Mouse (Mus musculus): ENCODE results near the gene Plin5.
"Not testable (repeated sequence)": the region's sequence is repeated elsewhere in the genome, so short reads cannot be mapped to it uniquely, and the experiment has no call there.

The Plin5 gene

DNA sequence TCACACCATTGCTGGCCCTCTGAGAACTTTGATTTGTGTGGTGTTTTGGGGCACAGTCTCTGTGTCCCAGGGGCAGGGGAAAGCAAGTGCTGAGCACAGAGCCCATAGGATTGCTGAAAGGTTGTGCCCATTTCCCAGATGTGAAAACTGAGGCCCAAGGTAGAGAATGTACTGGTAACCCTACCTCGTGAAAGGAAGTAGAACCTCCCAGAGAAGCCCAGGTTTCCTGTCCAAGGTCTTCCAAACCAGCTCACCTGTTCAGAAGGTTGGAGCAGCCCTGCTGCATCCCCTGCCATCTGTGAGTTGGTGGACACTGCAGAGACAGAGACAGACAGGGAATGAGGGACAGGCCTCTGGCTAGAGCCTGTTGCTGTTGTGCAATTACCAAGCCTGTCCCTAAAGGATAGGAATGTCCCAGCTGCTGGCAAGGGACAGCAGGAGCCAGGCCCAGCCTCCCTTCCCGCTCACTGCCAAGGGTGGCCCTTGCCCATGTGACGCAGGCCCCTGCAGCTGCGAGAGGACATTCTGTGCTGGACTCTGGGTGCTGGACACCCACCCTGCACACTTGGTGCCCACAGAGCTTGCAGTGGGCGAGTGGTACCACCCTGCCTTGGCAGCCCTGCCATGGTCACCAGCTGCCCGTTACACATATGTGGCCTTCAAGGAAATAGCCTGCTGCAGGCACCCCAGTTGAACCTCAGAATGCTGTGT lies 8.9 kb downstream of the Plin5 start:
- peak; percentile 85 to 91 for DNase-seq (ENCODE audit: inconsistent age in 2 of 2, low spot score in 1 of 2)

DNA sequence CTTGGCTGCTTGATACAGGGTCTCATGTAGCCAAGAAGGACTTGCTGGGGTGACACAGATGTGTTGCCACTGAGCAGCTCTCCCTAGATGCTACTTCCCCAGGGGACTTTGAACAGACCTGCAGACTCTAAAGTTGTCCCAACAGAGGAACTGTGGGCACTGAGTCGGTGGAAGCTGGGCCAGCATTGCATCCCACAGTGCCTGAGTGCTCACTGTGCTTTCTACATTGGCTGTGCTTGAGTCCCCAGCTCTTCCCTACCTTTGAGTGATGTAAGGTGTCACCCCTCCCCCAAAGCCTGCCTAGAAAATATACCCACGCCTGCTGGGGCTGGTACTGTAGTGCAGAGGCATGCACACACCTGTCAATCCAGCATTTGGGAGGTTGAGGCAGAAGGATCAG lies 9.7 kb downstream of the Plin5 start:
- DNase-seq (ENCODE audit: inconsistent age in 2 of 2, low spot score in 1 of 2): peak; percentile 24 to 43

DNA sequence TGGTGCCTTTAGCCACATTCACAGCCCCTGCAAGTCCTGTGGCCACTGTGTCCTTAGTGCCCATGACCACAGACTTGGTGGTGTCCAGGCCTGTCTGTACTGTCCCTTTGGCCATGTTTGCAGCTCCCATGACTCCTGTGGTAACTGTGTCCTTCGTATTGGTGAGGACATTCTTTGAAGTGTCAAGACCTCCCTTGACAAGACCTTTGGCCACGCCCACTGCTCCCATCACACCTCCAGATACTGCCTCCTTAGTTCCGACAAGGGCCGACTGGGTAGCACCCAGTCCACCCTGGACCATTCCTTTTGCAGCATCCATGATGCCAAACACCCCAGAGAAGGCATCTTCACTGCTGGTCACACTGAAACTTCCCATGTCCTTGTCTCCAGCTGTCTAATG lies 10.4 kb downstream of the Plin5 start:
- DNase-seq (ENCODE audit: inconsistent age in 2 of 2, low spot score in 1 of 2): peak; percentile 20 to 36

DNA sequence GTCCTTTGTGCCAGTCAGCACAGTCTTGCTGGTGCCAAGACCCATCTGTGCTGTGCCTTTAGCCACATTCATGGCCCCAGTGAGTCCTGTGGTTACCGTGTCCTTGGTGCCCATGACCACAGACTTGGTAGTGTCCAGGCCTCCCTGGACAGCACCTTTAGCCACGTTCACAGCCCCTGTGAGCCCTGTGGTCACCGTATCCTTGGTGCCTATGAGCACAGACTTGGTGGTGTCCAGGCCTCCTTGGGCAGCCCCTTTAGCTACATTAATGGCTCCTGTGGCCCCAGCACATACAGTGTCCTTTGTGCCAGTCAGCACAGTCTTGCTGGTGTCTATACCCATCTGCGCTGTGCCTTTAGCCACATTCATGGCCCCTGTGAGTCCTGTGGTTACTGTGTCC lies 11.0 kb downstream of the Plin5 start:
- not testable (repeated sequence) for DNase-seq (ENCODE audit: inconsistent age in 2 of 2, low spot score in 1 of 2)

DNA sequence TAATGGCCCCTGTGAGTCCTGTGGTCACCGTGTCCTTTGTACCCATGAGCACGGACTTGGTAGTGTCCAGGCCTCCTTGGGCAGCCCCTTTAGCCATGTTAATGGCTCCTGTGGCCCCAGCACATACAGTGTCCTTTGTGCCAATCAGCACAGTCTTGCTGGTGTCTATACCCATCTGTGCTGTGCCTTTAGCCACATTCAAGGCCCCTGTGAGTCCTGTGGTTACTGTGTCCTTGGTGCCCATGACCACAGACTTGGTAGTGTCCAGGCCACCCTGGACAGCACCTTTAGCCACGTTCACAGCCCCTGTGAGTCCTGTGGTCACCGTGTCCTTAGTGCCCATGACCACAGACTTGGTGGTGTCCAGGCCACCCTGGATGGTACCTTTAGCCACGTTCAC lies 12.6 kb downstream of the Plin5 start:
- DNase-seq (ENCODE audit: inconsistent age in 2 of 2, low spot score in 1 of 2): peak; percentile 19 to 62

DNA sequence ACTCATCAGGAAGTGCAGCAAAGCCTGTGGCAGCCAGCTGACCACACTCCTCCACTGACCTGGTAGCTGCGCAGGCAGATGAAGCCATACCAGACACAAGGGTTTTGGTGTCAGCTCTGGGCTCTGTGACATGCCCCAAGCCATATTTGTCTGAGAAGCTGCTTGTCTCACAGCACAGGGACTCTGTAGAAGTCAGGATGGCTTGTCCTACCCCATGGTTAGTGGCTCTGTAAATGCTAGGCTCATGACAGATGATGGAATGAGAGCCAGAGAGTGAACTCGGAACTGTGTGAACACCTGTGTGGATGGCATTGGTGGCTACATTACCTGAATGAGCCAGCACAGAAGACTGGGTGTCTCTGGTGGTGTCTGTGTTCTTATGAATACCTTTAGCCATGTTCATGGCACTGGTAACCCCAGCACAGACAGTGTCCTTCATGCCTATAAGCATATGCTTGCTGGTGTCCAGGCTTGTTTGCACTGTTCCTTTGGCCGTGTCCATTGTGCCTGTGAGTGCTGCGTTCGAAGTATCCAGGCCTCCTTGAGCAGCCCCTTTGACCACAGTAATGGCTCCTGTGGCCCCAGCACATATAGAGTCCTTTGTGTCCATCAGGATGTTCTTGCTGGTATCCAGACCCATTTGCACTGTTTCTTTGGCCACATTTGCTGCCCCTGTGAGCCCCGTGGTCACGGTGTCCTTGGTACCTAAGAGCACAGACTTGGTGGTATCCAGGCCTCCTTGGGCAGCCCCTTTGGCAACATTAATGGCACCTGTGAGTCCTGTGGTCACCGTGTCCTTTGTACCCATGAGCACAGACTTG lies 13.7 kb downstream of the Plin5 start:
- DNase-seq (ENCODE audit: inconsistent age in 2 of 2, low spot score in 1 of 2): peak in 1 of 2 experiments; percentile 57

DNA sequence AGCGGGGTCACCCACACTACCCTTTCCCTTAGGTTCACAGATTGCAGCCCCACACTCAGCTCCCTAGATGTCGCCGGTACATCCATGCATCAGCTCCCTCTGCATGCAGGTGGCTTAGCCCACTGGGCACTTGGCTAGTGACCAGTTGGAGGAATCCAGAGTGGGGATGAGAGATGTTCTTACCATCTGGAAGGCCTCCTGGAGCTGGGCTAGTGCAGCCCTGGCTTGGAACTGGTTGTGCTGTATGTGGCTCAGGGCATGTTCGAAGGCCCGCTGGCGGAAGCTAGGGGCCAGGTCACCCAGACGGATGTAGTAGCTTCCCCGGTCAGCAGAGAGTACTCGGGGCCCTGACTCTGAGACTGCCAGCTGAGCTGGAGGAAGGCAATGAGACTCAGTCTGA lies 14.5 kb downstream of the Plin5 start:
- DNase-seq (ENCODE audit: inconsistent age in 2 of 2, low spot score in 1 of 2): peak in 1 of 2 experiments; percentile 51

DNA sequence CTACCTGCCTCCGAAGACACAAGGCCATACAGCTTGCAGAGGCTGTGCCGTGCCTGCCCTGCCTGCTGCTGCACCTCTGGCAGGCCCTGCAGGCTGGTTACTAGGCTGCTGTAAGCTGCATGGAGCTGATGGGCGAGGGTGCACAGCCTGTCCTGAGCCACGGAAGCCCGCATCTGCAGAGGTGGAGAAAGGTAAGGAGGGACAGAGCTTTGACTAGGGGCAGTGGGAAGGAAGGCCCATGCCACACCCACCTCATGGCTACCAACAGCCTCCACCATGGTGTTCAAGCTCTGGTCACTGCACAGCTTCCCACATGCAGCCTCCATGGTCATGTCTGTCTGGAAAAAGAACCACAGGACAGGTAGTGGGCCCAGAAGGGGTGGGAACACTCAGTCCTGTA lies 15.2 kb downstream of the Plin5 start:
- DNase-seq (ENCODE audit: inconsistent age in 2 of 2, low spot score in 1 of 2): peak in 1 of 2 experiments; percentile 50

DNA sequence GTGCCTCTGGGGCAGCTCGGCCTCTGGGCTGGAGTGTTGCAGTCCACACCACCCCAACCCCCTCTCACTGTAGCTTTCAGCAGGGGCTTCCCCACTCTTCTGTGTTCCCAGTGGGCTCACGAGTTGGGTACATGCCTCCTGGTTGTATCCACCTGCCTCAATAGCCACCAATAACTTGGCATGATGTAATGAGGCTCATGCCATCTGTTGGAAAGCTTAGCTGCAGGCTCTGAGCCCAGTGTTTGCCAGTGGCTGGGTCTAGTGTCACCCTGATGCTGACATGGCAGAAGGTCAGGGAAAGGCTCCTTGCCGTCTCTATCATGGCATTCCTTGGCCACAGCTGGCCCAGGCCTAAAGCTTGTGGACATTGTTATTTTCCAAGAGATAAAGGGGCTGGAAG lies 16.6 kb downstream of the Plin5 start:
- DNase-seq (ENCODE audit: inconsistent age in 2 of 2, low spot score in 1 of 2): peak; percentile 50 to 67

DNA sequence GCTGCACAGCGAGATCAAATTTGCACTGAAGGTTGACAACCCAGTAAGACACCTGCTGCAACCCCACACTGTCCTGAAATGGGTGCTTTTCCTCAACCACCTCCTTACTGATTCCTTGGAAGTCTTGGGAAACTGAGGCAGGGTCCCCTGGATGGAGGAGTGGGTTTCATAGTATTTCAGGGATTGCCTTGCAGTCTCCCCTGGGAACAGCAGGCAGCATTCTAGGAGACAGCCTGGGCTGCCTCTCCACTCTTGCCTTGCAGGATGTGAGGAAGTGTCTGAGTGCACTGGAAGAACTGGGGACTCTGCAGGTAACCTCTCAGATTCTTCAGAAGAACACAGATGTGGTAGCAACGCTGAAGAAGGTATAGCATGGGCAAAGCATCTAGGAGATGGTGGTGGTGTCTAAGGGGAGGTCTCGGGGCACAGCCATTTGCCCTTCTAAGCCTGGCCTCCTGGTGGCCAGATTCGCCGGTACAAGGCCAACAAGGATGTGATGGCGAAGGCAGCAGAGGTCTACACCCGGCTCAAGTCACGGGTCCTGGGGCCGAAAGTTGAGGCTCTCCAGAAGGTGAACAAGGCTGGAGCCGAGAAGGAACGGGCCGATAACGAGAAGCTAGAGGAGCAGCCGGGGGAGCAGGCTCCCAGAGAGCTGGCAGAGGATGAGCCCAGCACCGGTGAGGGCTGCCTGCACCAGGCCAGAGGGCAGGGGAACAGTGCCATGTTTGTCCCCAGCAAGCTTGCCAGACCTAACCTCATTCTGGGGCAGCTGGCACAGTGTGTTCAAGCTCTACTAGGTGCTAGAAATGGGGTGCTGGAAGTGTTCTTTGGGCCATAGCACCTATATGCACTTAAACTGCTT lies 18.5 kb downstream of the Plin5 start:
- DNase-seq (ENCODE audit: inconsistent age in 2 of 2, low spot score in 1 of 2): no peak

DNA sequence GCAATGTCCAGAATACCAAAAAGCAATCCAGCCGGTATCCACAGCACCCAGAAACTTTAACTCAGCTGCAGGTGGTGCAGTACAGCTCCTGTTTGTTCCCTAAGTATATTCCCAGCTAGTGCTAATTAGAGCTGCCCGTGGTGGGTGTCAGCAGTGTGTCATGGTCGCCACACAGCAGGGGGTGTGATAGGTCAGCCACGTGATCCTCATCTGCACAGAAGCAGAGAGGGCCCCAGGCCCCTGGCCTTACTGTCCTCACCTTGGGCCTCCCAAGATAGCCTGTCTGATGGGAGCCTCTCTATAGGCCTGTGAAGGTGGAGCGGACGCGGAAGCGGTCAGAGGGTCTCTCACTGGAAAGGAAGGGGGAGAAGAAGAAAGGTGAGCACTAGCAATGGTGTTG lies 19.2 kb downstream of the Plin5 start:
- DNase-seq (ENCODE audit: inconsistent age in 2 of 2, low spot score in 1 of 2): no peak

DNA sequence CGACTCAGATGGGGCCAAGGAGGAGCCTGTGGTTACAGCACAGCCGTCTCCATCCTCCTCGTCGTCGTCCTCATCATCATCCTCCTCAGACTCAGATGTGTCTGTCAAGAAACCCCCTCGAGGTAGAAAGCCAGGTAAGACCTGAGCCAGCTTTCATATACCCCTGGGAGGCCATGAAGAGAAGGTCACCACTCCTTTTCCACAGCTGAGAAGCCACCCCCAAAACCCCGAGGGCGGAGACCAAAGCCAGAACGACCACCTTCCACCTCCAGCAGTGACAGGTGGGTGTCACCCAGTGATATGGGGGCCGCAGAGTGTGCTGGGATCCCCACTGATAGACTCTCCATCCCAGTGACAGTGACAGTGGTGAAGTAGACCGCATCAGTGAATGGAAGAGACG lies 20.5 kb downstream of the Plin5 start:
- DNase-seq (ENCODE audit: inconsistent age in 2 of 2, low spot score in 1 of 2): no peak

DNA sequence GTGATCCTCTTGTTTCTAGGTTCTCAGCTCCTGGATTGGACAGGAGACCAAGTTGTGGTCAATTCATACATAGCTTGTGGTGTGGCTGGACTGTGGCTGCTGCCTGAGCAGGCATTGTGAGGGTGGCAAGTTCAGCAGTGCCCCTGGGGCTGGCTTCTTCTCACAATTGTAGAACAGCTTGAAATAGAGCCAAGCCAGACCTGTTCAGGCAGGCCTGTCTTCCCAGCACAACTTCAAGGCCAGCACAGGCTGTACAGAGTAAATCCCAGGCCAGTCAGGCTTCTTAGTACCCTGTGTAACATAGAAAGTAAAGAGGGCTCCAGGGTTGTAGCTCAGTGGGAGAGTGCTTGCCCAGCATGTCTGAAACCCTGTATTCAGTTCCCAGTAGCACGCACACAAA lies 24.6 kb downstream of the Plin5 start:
- peak; percentile 67 to 82 for DNase-seq (ENCODE audit: inconsistent age in 2 of 2, low spot score in 1 of 2)

DNA sequence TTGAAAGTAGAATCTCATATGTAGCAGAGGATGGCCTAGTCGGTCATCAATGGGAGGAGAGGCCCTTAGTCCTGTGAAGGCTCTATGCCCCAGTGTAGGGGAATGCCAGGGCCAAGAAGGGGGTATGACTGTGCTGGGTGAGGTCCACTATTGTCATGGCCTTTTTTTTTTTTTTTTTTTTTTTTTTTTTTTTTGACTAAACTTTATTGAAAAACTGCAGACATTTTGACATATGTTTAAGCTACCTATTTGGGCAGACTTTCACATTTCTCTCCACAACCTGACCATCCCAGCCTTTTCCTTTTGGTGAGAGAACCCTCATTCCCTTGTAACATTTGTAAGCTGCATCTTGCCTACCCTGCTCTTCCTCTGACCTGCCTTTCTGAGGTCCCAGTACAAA lies 25.1 kb downstream of the Plin5 start:
- DNase-seq (ENCODE audit: inconsistent age in 2 of 2, low spot score in 1 of 2): no peak

DNA sequence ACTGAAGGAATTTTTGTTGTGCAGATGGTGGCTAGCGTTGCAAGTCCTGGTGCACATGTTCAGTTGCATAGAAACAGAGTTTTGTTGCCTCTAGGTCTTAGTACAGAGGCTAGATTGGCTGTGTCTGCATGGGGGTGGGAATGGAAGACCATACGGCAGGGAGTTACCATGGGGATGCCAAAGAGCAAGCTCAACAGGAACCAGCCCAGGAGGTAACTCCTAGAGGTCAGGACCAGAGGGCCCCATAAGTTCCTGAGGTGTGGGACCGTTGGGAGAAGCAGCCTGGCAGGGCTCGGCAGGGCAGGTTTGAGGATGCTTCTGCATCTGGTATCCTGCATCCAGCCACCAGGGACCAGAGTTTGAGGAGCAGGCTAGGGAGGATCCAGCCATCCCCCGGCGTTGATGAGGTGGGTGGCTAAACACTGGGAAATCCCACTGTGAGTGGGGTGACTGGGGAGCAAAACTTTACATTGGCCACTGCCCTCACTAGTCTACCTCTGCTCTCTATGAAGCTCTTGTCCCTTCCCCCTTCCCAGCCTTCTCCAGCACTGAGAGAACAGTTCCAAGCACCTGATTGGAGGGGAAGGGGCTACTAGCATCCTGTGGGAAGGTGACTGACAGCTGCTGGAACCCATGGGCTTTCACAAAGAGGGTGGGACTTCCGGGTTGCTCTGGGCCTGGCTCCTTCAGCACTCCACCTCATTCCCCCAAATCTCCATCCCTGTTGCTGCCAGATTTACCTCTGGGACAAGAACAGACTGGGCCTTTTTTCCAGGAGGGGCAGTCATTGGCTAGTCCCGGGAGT lies 36.4 kb downstream of the Plin5 start:
- DNase-seq (ENCODE audit: inconsistent age in 2 of 2, low spot score in 1 of 2): peak in 1 of 2 experiments; percentile 57

DNA sequence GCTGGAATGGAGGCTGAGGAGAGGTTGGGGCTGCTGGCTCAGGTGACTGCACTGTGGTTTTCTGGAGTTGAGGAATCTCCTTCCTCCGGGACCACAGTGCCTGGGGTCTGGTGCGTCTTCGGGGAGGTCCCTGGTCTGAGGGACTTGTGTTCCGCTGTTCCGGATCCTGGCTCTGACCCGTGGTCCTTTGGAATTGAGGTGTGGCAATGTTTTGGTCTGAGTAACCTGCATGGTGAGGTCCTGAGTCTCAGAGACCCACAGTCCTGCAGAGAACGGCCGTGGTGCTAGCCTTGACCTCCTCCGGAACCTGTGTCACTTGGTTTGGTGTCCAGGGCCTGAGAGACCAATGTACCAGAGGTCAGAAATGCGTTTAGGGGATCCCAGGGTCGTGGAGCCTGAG lies 37.5 kb downstream of the Plin5 start:
- peak; percentile 52 to 81 for DNase-seq (ENCODE audit: inconsistent age in 2 of 2, low spot score in 1 of 2)

DNA sequence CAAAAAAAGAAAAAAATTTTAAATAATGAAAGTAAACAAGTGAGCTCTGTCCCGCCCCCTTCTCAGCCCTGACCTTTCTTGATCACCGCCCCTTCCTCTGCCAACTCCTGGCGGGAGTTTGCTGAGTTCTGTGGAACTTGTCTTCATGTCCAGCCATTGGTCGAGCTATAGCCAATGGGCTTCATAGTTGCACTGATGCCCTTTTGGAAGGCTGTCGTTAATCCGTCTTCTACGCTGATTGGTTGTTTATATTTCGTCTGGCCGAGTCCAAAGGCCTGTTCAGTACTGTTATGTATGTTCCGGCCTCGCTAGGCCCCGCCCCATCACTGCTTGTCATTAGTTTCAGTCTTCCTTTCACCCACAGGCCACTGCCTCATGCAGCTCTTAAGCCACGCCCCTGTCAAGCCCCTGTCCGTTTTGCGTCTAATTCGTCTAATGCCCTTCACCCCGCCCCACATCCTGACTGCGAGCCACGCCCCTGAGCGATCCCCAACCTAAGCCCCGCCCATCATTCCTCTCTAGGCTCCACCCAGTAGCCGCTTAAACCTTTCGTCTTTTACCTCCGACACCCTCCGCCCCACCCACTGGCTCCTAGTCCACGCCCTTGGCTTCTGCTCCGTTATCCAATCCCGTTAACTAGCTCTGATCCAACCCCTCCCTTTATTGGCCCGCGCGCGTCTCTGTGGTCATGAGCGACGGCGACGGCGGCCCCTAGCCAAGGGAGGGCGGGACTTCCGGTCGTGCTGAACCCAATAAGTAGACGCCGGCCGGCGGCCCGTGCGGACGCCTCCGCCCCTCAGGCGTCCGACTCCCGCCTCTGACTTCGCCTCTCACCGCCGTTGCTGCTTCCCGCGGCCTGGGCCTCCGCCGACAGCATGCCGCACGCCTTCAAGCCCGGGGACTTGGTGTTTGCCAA lies 38.3 kb downstream of the Plin5 start, which contains the start of gene Hdgfl2:
TSS of gene Hdgfl2 (plus strand) at position 755 of the 916 bp plus-strand sequence.
- peak; percentile 100 for DNase-seq (ENCODE audit: inconsistent age in 2 of 2, low spot score in 1 of 2)

DNA sequence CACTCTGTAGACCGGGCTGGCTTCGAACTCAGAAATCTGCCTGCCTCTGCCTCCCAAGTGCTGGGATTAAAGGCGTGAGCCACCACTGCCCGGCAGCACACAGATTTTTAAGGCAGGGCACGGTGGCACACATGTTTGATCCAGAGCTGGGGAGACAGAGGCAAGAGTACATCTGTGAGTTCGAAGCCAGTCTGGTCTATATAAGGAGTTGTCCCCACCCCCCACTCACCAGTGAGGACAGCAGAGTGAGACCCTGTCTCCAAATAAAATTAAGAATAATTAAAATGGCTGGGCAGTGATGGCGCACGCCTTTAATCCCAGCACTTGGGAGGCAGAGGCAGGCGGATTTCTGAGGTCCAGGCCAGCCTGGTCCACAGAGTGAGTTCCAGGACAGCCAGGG lies 39.0 kb downstream of the Plin5 start:
- peak; percentile 62 to 74 for DNase-seq (ENCODE audit: inconsistent age in 2 of 2, low spot score in 1 of 2)

DNA sequence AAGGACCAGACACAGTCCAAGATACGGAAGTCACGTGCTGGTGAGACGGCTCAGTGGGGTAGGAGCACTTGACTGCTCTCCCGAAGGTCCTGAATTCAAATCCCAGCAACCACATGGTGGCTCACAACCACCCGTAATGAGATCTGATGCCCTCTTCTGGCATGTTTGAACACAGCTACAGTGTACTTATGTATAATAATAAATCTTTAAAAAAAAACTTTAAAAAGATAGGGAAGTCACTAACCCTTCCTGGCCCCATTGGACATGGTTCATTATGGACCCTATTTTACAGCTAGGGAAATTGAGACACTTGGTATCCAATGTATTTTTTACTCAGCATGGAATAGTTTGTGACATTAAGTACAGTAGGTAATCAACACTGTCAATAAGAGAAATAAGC lies 39.9 kb downstream of the Plin5 start:
- DNase-seq (ENCODE audit: inconsistent age in 2 of 2, low spot score in 1 of 2): no peak

DNA sequence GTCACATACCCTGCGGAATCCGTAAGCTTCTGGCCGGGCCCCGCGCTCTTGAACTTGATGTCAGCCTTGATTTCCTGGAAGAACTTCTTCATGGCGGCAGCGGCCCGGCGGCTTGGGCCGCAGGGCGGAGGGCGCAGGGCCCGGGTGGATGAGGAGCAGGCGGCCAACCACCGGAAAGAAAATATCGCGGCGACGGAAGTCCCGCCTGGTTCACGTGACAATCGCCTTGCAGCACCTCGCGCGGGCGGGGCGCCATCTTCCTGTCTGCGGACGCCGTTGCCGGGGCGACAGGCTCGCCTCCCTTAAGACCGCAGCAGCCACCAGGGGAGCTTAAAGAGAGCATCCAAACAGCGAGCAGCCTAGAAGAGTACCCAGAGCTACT lies 42.6 kb downstream of the Plin5 start, which contains the start of gene Ubxn6:
TSS of gene Ubxn6 (minus strand) at position 202 of the 382 bp plus-strand sequence.
- DNase-seq (ENCODE audit: inconsistent age in 2 of 2, low spot score in 1 of 2): peak; percentile 98
